Mouse (Mus musculus): ENCODE measurements around the gene C1qtnf9.

GRCm38 (mm10) chr14:60740507-60740906 lies 27.4 kb upstream of the C1qtnf9 start:
- TF ChIP-seq CTCF (IDR thresholded peaks at IDR 0.05; ENCODE audit: low read depth) (no peak), EP300 (optimal IDR thresholded peaks at IDR 0.05) (no peak)

Measured in stomach, postnatal 0 days (tissue).